Mouse (Mus musculus) splenic B cell, adult 2 months (primary cell): ENCODE results near the gene Tap1.

Experiments
- DNase-seq: peaks from one replicate; pipeline ENCODE4 v3.0.0-alpha.2; 2011; ENCODE audit warnings: low read depth, low spot score
- H3K27me3 ChIP-seq: 2 replicates; pipeline ENCODE4 v1.6.1; 2012; ENCODE audit warnings: mild to moderate bottlenecking, low read length, moderate library complexity, mixed read lengths; ENCODE audit not compliant: control insufficient read depth, poor library complexity, insufficient read depth, severe bottlenecking
- H3K36me3 ChIP-seq: 2 replicates; pipeline ENCODE4 v1.6.1; 2012; ENCODE audit warnings: mild to moderate bottlenecking, low read length, moderate library complexity, mixed read lengths; ENCODE audit not compliant: control insufficient read depth, poor library complexity, insufficient read depth, severe bottlenecking

Tap1 gene

DNA sequence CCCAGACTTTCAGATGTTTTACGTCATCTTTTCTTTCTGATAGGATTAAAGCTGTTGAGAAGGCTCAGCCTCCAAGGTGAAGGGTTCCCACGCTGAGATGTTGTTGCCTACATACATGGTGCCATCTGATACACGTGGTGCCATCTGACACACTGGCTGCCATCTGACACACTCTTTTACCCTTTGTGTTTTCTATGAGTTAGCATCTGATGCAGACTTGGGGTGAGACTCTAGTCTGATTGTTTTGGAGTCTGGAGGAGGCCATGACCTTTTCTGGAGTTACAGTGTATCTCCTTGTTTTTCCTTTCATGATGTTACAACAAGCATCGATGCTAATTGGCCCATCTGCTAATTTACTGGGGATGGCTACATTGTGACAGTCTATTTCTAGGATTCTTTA is 57.3 kb downstream of the Tap1 start:
- H3K27me3 ChIP-seq = no peaks in the 10 kb centered on the region
- H3K36me3 ChIP-seq = peaks cover 26% of the 10 kb centered on the region
- no peak for DNase-seq
